In genomic region chr6:127496841-127497656, GRCm38 (mm10) we compare ENCODE assay signal across 10 mouse cellular contexts. TPM values are rescaled to one million over a fixed set of nuclear protein-coding genes. Genes with fewer than 3 reads are reported as not detected.
DNase-seq lines count a peak whose midpoint lies in the region; ATAC-seq and TF ChIP-seq lines count a peak whose summit lies in the region.
"Had no signal": no experiment of that assay in that cellular context is flagged by ENCODE, and none has a peak within 500 bp of the region (broad histone marks: within the 10 kb centered on the region; RNA-seq: fewer than 3 reads in every experiment).

No protein-coding gene starts in this region.

- no peak overlapping the region for H3K9ac ChIP-seq in midbrain, embryonic 16.5 days (ENCODE audit: low read depth, low read length)
- H3K9ac ChIP-seq in limb, embryonic 15.5 days, result no peak overlapping the region

- no peak for TF ChIP-seq POLR2A in thymus, adult 2 months (IDR thresholded peaks at IDR 0.05; ENCODE audit: control insufficient read depth, extremely low read depth, insufficient read depth, low read length, poor library complexity)

- H3K4me2 ChIP-seq in midbrain, embryonic 16.5 days (ENCODE audit: low read length), result no peak overlapping the region
- 0 out of 2 replicates have a peak overlapping the region, but pooled peaks have one; percentile 15 for H3K4me2 ChIP-seq in limb, embryonic 15.5 days

- ATAC-seq in frontal cortex, adult (ENCODE audit: low TSS enrichment), result peak; percentile 64
- peak; percentile 27; the same call in 1 of the 2 replicates for ATAC-seq in midbrain, embryonic 16.5 days
- peak; percentile 70 for ATAC-seq in limb, embryonic 15.5 days (ENCODE audit: insufficient number of reproducible peaks, low FRiP score, low TSS enrichment, low read depth)

- no peak overlapping the region; the same call in 1 of the 2 replicates for H3K27ac ChIP-seq in midbrain, embryonic 16.5 days (ENCODE audit: low read length)
- H3K27ac ChIP-seq in midbrain, embryonic 10.5 days (replicated peaks), result no peak overlapping the region
- peak overlapping the region; percentile 61 for H3K27ac ChIP-seq in limb, embryonic 15.5 days
- no peak overlapping the region for H3K27ac ChIP-seq in thymus, adult 2 months (ENCODE audit: control insufficient read depth, insufficient read depth, low read length)

- H3K36me3 ChIP-seq in midbrain, embryonic 16.5 days (ENCODE audit: control insufficient read depth, insufficient read depth, low read length), result no peaks in the 10 kb centered on the region
- peaks cover 10% of the 10 kb centered on the region for H3K36me3 ChIP-seq in midbrain, embryonic 10.5 days
- H3K36me3 ChIP-seq in limb, embryonic 15.5 days, result peaks cover 5% of the 10 kb centered on the region; the same call in 1 of the 2 replicates
- peaks cover 8% of the 10 kb centered on the region for H3K36me3 ChIP-seq in thymus, adult 2 months (ENCODE audit: control insufficient read depth, insufficient read depth, low read length)

- 64% methylated on average over 18 of the region's 18 CpGs for WGBS in midbrain, embryonic 16.5 days
- WGBS in midbrain, embryonic 10.5 days, result 84% methylated on average over 18 of the region's 18 CpGs
- 31% methylated on average over 18 of the region's 18 CpGs for WGBS in limb, embryonic 15.5 days
- WGBS in thymus, adult 2 months, result 95% methylated on average over 18 of the region's 18 CpGs

- H3K27me3 ChIP-seq in midbrain, embryonic 16.5 days (ENCODE audit: control insufficient read depth, insufficient read depth, low read depth, low read length), result no peaks in the 10 kb centered on the region
- no peaks in the 10 kb centered on the region for H3K27me3 ChIP-seq in midbrain, embryonic 10.5 days (ENCODE audit: low read depth, poor library complexity, severe bottlenecking)
- H3K27me3 ChIP-seq in limb, embryonic 15.5 days, result no peaks in the 10 kb centered on the region
- no peaks in the 10 kb centered on the region for H3K27me3 ChIP-seq in thymus, adult 2 months (ENCODE audit: control insufficient read depth, insufficient read depth, low read length)

- DNase-seq in frontal cortex, adult 2 months (ENCODE audit: extremely low spot score in 1 of 2, low spot score in 1 of 2), result no peak
- no peak for DNase-seq in midbrain, embryonic 10.5 days (ENCODE audit: low spot score)
- peak; percentile 4 for DNase-seq in fibroblast of lung, adult 2 months (ENCODE audit: low read depth)
- no peak for DNase-seq in B cell, adult 2 months
- DNase-seq in thymus, adult 2 months, result no peak
- DNase-seq: heart, postnatal 36 days; right cerebral cortex, adult 18-20 months had no signal

- no peaks in the 10 kb centered on the region; the same call in 1 of the 2 replicates for H3K4me1 ChIP-seq in midbrain, embryonic 16.5 days (ENCODE audit: control insufficient read depth, insufficient read depth, low read length)
- peaks cover 32% of the 10 kb centered on the region for H3K4me1 ChIP-seq in midbrain, embryonic 10.5 days
- peaks cover 27% of the 10 kb centered on the region for H3K4me1 ChIP-seq in limb, embryonic 15.5 days
- H3K4me1 ChIP-seq in thymus, adult 2 months (replicated peaks; ENCODE audit: control insufficient read depth, insufficient read depth, low read length), result no peaks in the 10 kb centered on the region

- H3K9me3 ChIP-seq in midbrain, embryonic 16.5 days (replicated peaks; ENCODE audit: control insufficient read depth, low read length, poor library complexity, severe bottlenecking), result no peaks in the 10 kb centered on the region
- H3K9me3 ChIP-seq in midbrain, embryonic 10.5 days (replicated peaks), result no peaks in the 10 kb centered on the region
- no peaks in the 10 kb centered on the region for H3K9me3 ChIP-seq in limb, embryonic 15.5 days

- no peak for TF ChIP-seq CTCF in thymus, adult 2 months (IDR thresholded peaks at IDR 0.05; ENCODE audit: borderline replicate concordance, control insufficient read depth, extremely low read depth, insufficient read depth, low read length, poor library complexity)

- no peak overlapping the region for H3K4me3 ChIP-seq in midbrain, embryonic 16.5 days (ENCODE audit: low read depth, low read length)
- no peak overlapping the region for H3K4me3 ChIP-seq in midbrain, embryonic 10.5 days
- H3K4me3 ChIP-seq in limb, embryonic 15.5 days, result no peak overlapping the region
- no peak overlapping the region for H3K4me3 ChIP-seq in thymus, adult 2 months (ENCODE audit: control insufficient read depth, insufficient read depth, low read length)

RNA-seq across cellular contexts. Expression of gene Parp11, which starts 50.4 kb away (rescaled TPM):
- polyA plus RNA-seq in frontal cortex, adult 2 months (2012; rRNA removed), result 30.9 and 32.0 TPM in 2 replicates
- 90.5 and 100 TPM in 2 replicates for polyA plus RNA-seq in midbrain, embryonic 16.5 days (2015; fragmentation: Nextera tagmentation; extraction: Ambion mirVana)
- polyA plus RNA-seq in midbrain, embryonic 10.5 days (2016; fragmentation: Nextera tagmentation; extraction: Ambion mirVana), result 39.0 and 48.4 TPM in 2 replicates
- 21.9 and 25.1 TPM in 2 replicates for polyA plus RNA-seq in limb, embryonic 15.5 days (2015; fragmentation: Nextera tagmentation; extraction: Ambion mirVana)
- 43.6 and 50.7 TPM in 2 replicates for polyA plus RNA-seq in thymus, adult 2 months (2012; rRNA removed)
